Mouse (Mus musculus) small intestine, adult 2 months (tissue): Measurements from ENCODE around the gene Slc25a38.

Source experiments
- CTCF ChIP-seq: fragments of 200-500 bp; IDR thresholded peaks from 2 replicates; pipeline ENCODE4 v1.5.1; 2012; ENCODE audit warnings: low read depth, mild to moderate bottlenecking, control low read depth, inconsistent platforms, low read length, moderate library complexity, mixed read lengths; ENCODE audit not compliant: insufficient replicate concordance, insufficient read length; ENCODE audit errors: extremely low read depth
- POLR2A ChIP-seq: fragments of 200-500 bp; IDR thresholded peaks from 2 replicates; pipeline ENCODE4 v1.6.1; 2012; ENCODE audit warnings: low read depth, mild to moderate bottlenecking, control low read depth, inconsistent platforms, low read length, moderate library complexity

DNA sequence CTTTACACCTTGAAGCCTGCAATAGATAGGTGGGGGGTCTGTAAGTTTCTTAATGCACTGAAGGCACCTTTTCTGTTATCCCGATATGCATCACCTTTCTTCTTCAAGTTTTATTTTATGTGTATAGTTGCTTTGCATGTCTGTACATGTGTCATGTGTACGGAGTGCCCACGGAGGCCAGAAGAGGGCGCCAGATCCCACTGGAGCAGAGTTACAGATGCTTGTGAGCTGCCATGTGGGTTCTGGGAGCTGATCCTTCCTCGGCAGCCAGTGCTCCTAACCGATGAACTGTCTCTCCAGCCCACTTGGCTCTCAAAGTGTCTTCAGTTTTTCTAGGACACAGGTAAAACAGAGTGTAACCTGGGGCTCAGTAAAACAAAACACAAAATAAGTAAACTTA is 28.9 kb upstream of the Slc25a38 start:
- TF ChIP-seq CTCF (peak; percentile 10; the same call in 1 of the 2 replicates), POLR2A (no peak)
